Mouse (Mus musculus): ENCODE data around the gene Gm17545. TPM values are rescaled to one million over a fixed set of nuclear protein-coding genes. Genes with fewer than 3 reads are reported as not detected.

Gm17545 gene
- polyA plus RNA-seq, 1 experiment from 2014 or later: not detected

- 93% methylated on average over 5 of the region's 5 CpGs for whole genome bisulfite sequencing
- no peaks in the 10 kb centered on the region for H3K9me3 ChIP-seq (replicated peaks)
- no peak overlapping the region for H3K4me2 ChIP-seq
- no peak overlapping the region for H3K9ac ChIP-seq (replicated peaks)
- no peaks in the 10 kb centered on the region for H3K27me3 ChIP-seq (replicated peaks)
- H3K36me3 ChIP-seq: peaks cover 70% of the 10 kb centered on the region
- H3K4me3 ChIP-seq (replicated peaks): no peak overlapping the region
- no peaks in the 10 kb centered on the region for H3K4me1 ChIP-seq
- ATAC-seq (ENCODE audit: low FRiP score): no peak
- no peak overlapping the region for H3K27ac ChIP-seq (replicated peaks)
Observed at GRCm38 (mm10) chr9:22447213-22447612, 6.9 kb upstream of the Gm17545 start.

- H3K4me1 ChIP-seq: no peaks in the 10 kb centered on the region
- H3K4me2 ChIP-seq: no peak overlapping the region
- no peak overlapping the region for H3K4me3 ChIP-seq (replicated peaks)
- no peak overlapping the region for H3K27ac ChIP-seq (replicated peaks)
- WGBS: 90% methylated on average over 13 of the region's 13 CpGs
- H3K36me3 ChIP-seq: peaks cover 79% of the 10 kb centered on the region
- no peak for ATAC-seq (ENCODE audit: low FRiP score)
- no peaks in the 10 kb centered on the region for H3K27me3 ChIP-seq (replicated peaks)
- H3K9me3 ChIP-seq (replicated peaks): no peaks in the 10 kb centered on the region
- no peak overlapping the region for H3K9ac ChIP-seq (replicated peaks)
Observed at GRCm38 (mm10) chr9:22448420-22448819, 5.7 kb upstream of the Gm17545 start.

GRCm38 (mm10) chr9:22449209-22449608 lies 4.9 kb upstream of the Gm17545 start:
- no peaks in the 10 kb centered on the region for H3K9me3 ChIP-seq (replicated peaks)
- H3K4me1 ChIP-seq: no peaks in the 10 kb centered on the region
- H3K4me2 ChIP-seq: no peak overlapping the region
- no peaks in the 10 kb centered on the region for H3K27me3 ChIP-seq (replicated peaks)
- ATAC-seq (ENCODE audit: low FRiP score): no peak
- peaks cover 84% of the 10 kb centered on the region for H3K36me3 ChIP-seq
- H3K27ac ChIP-seq (replicated peaks): no peak overlapping the region
- no peak overlapping the region for H3K9ac ChIP-seq (replicated peaks)
- no peak overlapping the region for H3K4me3 ChIP-seq (replicated peaks)
- 93% methylated on average over 6 of the region's 6 CpGs for WGBS

- Histone ChIP-seq H3K36me3 (peaks cover 93% of the 10 kb centered on the region), H3K4me3 (replicated peaks) (no peak overlapping the region), H3K9me3 (replicated peaks) (no peaks in the 10 kb centered on the region), H3K9ac (replicated peaks) (no peak overlapping the region), H3K4me1 (no peaks in the 10 kb centered on the region), H3K4me2 (no peak overlapping the region), H3K27ac (replicated peaks) (no peak overlapping the region), H3K27me3 (replicated peaks) (no peaks in the 10 kb centered on the region)
- ATAC-seq (ENCODE audit: low FRiP score): no peak
- 84% methylated on average over 10 of the region's 10 CpGs for WGBS
Observed at GRCm38 (mm10) chr9:22452697-22453096, 1.4 kb upstream of the Gm17545 start.

GRCm38 (mm10) chr9:22453501-22453924 lies 577 bp upstream of the Gm17545 start:
- H3K4me3 ChIP-seq (replicated peaks): no peak overlapping the region
- no peaks in the 10 kb centered on the region for H3K27me3 ChIP-seq (replicated peaks)
- H3K27ac ChIP-seq (replicated peaks): no peak overlapping the region
- no peak overlapping the region for H3K9ac ChIP-seq (replicated peaks)
- no peaks in the 10 kb centered on the region for H3K4me1 ChIP-seq
- no peaks in the 10 kb centered on the region for H3K9me3 ChIP-seq (replicated peaks)
- H3K36me3 ChIP-seq: peaks cover 86% of the 10 kb centered on the region
- WGBS: 94% methylated on average over 10 of the region's 10 CpGs
- ATAC-seq (ENCODE audit: low FRiP score): no peak
- no peak overlapping the region for H3K4me2 ChIP-seq

- no peak for ATAC-seq (ENCODE audit: low FRiP score)
- Histone ChIP-seq H3K9me3 (replicated peaks) (no peaks in the 10 kb centered on the region), H3K4me1 (no peaks in the 10 kb centered on the region), H3K36me3 (peaks cover 73% of the 10 kb centered on the region), H3K4me2 (no peak overlapping the region), H3K27me3 (replicated peaks) (no peaks in the 10 kb centered on the region), H3K9ac (replicated peaks) (no peak overlapping the region), H3K4me3 (replicated peaks) (no peak overlapping the region), H3K27ac (replicated peaks) (no peak overlapping the region)
Observed at GRCm38 (mm10) chr9:22455041-22455440, 951 bp downstream of the Gm17545 start.

GRCm38 (mm10) chr9:22457142-22457835 lies 3.2 kb downstream of the Gm17545 start:
- Histone ChIP-seq H3K27me3 (replicated peaks) (no peaks in the 10 kb centered on the region), H3K27ac (replicated peaks) (no peak overlapping the region), H3K9me3 (replicated peaks) (no peaks in the 10 kb centered on the region), H3K36me3 (peaks cover 65% of the 10 kb centered on the region), H3K4me2 (no peak overlapping the region), H3K4me3 (replicated peaks) (no peak overlapping the region), H3K4me1 (no peaks in the 10 kb centered on the region), H3K9ac (replicated peaks) (no peak overlapping the region)
- ATAC-seq (ENCODE audit: low FRiP score): no peak
- 87% methylated on average over 11 of the region's 11 CpGs for WGBS

GRCm38 (mm10) chr9:22461946-22462345 lies 7.9 kb downstream of the Gm17545 start:
- no peak overlapping the region for H3K27ac ChIP-seq (replicated peaks)
- no peak overlapping the region for H3K4me3 ChIP-seq (replicated peaks)
- no peak for ATAC-seq (ENCODE audit: low FRiP score)
- H3K9me3 ChIP-seq (replicated peaks): no peaks in the 10 kb centered on the region
- H3K4me2 ChIP-seq: no peak overlapping the region
- no peak overlapping the region for H3K9ac ChIP-seq (replicated peaks)
- H3K27me3 ChIP-seq (replicated peaks): no peaks in the 10 kb centered on the region
- H3K36me3 ChIP-seq: peaks cover 33% of the 10 kb centered on the region
- H3K4me1 ChIP-seq: peaks cover 12% of the 10 kb centered on the region
- 82% methylated on average over 3 of the region's 3 CpGs for WGBS

- ATAC-seq (ENCODE audit: low FRiP score): no peak
- H3K4me1 ChIP-seq: peaks cover 12% of the 10 kb centered on the region
- H3K27ac ChIP-seq (replicated peaks): no peak overlapping the region
- H3K27me3 ChIP-seq (replicated peaks): no peaks in the 10 kb centered on the region
- H3K9ac ChIP-seq (replicated peaks): no peak overlapping the region
- H3K4me3 ChIP-seq (replicated peaks): no peak overlapping the region
- 97% methylated on average over 5 of the region's 5 CpGs for WGBS
- peaks cover 19% of the 10 kb centered on the region for H3K36me3 ChIP-seq
- H3K9me3 ChIP-seq (replicated peaks): no peaks in the 10 kb centered on the region
- H3K4me2 ChIP-seq: no peak overlapping the region
Observed at GRCm38 (mm10) chr9:22466212-22466611, 12.1 kb downstream of the Gm17545 start.

GRCm38 (mm10) chr9:22467371-22468169 lies 13.5 kb downstream of the Gm17545 start:
- H3K4me2 ChIP-seq: peak overlapping the region; percentile 61
- H3K27ac ChIP-seq (replicated peaks): peak overlapping the region; percentile 93
- H3K4me1 ChIP-seq: peaks cover 12% of the 10 kb centered on the region
- peak overlapping the region; percentile 72 for H3K9ac ChIP-seq (replicated peaks)
- no peaks in the 10 kb centered on the region for H3K9me3 ChIP-seq (replicated peaks)
- peak overlapping the region; percentile 61 for H3K4me3 ChIP-seq (replicated peaks)
- no peaks in the 10 kb centered on the region for H3K27me3 ChIP-seq (replicated peaks)
- H3K36me3 ChIP-seq: peaks cover 13% of the 10 kb centered on the region; the same call in 1 of the 2 replicates
- peak; percentile 61 for ATAC-seq (ENCODE audit: low FRiP score)
- under 1% methylated on average over 64 of the region's 73 CpGs for WGBS

- 3% methylated on average over 43 of the region's 43 CpGs for WGBS
- Histone ChIP-seq H3K4me1 (peaks cover 12% of the 10 kb centered on the region), H3K27me3 (replicated peaks) (no peaks in the 10 kb centered on the region), H3K4me3 (replicated peaks) (peak overlapping the region; percentile 61), H3K27ac (replicated peaks) (peak overlapping the region; percentile 93), H3K4me2 (peak overlapping the region; percentile 61), H3K9me3 (replicated peaks) (no peaks in the 10 kb centered on the region), H3K36me3 (peaks cover 13% of the 10 kb centered on the region; the same call in 1 of the 2 replicates), H3K9ac (replicated peaks) (peak overlapping the region; percentile 72)
- peak; percentile 91 for ATAC-seq (ENCODE audit: low FRiP score)
Observed at GRCm38 (mm10) chr9:22468170-22468898, 14.2 kb downstream of the Gm17545 start.
